Mouse (Mus musculus): ENCODE results near the gene Ostc.

- TF ChIP-seq CTCF (conservative IDR thresholded peaks at IDR 0.05; ENCODE audit: insufficient read depth, insufficient read length, low read depth, low read length) (no peak), POLR2A (IDR thresholded peaks at IDR 0.05; ENCODE audit: low read depth, low read length) (no peak)
Measured at GRCm38 (mm10) chr3:130722733-130723478, 13.7 kb upstream of the Ostc start.

Measured in kidney, adult 2 months (tissue).